Mouse (Mus musculus) megakaryocyte, embryonic 14.5 days (primary cell): Measurements from ENCODE around the gene Pbx4.

ENCODE experiments used
- FLI1 ChIP-seq: IDR thresholded peaks from 2 replicates; pipeline ENCODE4 v1.6.1; 2012; ENCODE audit warnings: low read length, inconsistent platforms, mixed read lengths
- GATA1 ChIP-seq: IDR thresholded peaks from 3 replicates; pipeline ENCODE4 v1.6.1; 2012; ENCODE audit warnings: mixed read lengths, low read length, inconsistent platforms, borderline replicate concordance

DNA sequence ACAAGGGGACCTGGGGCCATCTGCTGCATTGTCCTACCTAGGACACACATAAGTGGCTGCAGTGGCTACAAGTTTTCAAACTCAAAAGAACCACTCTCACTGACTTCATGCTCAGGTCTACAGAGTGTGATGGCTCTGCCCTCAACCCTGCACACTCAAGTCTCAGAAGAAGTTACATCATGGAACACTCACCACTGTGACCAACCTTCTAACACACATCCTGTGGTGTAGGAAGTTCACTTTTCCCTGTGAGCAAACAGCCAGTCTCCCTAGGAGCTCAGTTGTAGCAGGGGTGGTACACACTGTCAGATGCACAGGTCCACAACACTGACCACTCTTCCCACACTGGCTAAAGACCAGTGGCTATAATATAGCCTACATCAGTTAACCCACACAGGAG is 86.2 kb downstream of the Pbx4 start:
- TF ChIP-seq GATA1: no peak
- TF ChIP-seq FLI1: no peak
